Mouse (Mus musculus) hindbrain, embryonic 16.5 days (tissue): ENCODE measurements around the gene Mid2. TPM values are rescaled to one million over a fixed set of nuclear protein-coding genes. Genes with fewer than 3 reads are reported as not detected.

Source experiments
- ATAC-seq: fragments of 200-750 bp; cut with Nextera tagmentation; 2 replicates; pipeline ENCODE4 v1.8.0; 2017; ENCODE audit warnings: moderate TSS enrichment, moderate library complexity
- H3K27ac ChIP-seq: fragments of 300-500 bp; sonication (generic); 2 replicates; pipeline ENCODE4 v1.5.1; 2014; ENCODE audit warnings: low read depth, mild to moderate bottlenecking, control low read depth, low read length, moderate library complexity
- H3K27me3 ChIP-seq: fragments of 300-500 bp; sonication (generic); replicated peaks from 2 replicates; pipeline ENCODE4 v1.6.1; 2014; ENCODE audit warnings: low read length; ENCODE audit not compliant: control insufficient read depth, insufficient read depth
- H3K36me3 ChIP-seq: fragments of 300-500 bp; sonication (generic); 2 replicates; pipeline ENCODE4 v1.6.1; 2014; ENCODE audit warnings: mild to moderate bottlenecking, low read length, moderate library complexity, mixed read lengths; ENCODE audit not compliant: control insufficient read depth, insufficient read depth
- H3K4me1 ChIP-seq: fragments of 300-500 bp; sonication (generic); 2 replicates; pipeline ENCODE4 v1.6.1; 2014; ENCODE audit warnings: low read depth, low read length; ENCODE audit not compliant: control insufficient read depth, insufficient read depth
- H3K4me2 ChIP-seq: fragments of 300-500 bp; sonication (generic); 2 replicates; pipeline ENCODE4 v1.6.1; 2014; ENCODE audit warnings: mild to moderate bottlenecking, low read length, control low read depth, moderate library complexity
- H3K4me3 ChIP-seq: fragments of 300-500 bp; sonication (generic); 2 replicates; pipeline ENCODE4 v1.5.1; 2014; ENCODE audit warnings: mild to moderate bottlenecking, low read length, control low read depth, moderate library complexity
- H3K9ac ChIP-seq: fragments of 300-500 bp; sonication (generic); 2 replicates; pipeline ENCODE4 v1.6.1; 2014; ENCODE audit warnings: low read depth, mild to moderate bottlenecking, control low read depth, low read length, moderate library complexity
- H3K9me3 ChIP-seq: fragments of 300-500 bp; sonication (generic); 2 replicates; pipeline ENCODE4 v1.6.1; 2014; ENCODE audit warnings: mild to moderate bottlenecking, low read length, moderate library complexity; ENCODE audit not compliant: control insufficient read depth
- WGBS: fragments of 180-500 bp; shearing (Covaris S2); extraction: QIAGEN DNeasy Blood & Tissue Kit; methylation state at CpG from one replicate; pipeline ENCODE4 v1.1.7; 2014; 5-methylcytosine and 5-hydroxymethylcytosine counted together
- polyA plus RNA-seq: library from polyadenylated mRNA; unstranded; fragments of >200 nt; fragmentation: Nextera tagmentation; extraction: Ambion mirVana; gene quantifications from 2 replicates; pipeline ENCODE4 v1.2.1, GENCODE M21; 2015

Mid2 gene
- polyA plus RNA-seq: 5.9 and 7.8 TPM in 2 replicates

- H3K4me3 ChIP-seq: peak within 1 kb of the TSS; percentile 59
- H3K9me3 ChIP-seq: no peaks in the 10 kb centered on the region
- peak within 1 kb of the TSS; percentile 78 for H3K27ac ChIP-seq
- H3K36me3 ChIP-seq: no peaks in the 10 kb centered on the region
- peak; percentile 80 for ATAC-seq
- WGBS: 21% methylated on average over 30 of the region's 68 CpGs
- no peaks in the 10 kb centered on the region for H3K4me1 ChIP-seq
- peak within 1 kb of the TSS; percentile 59 for H3K4me2 ChIP-seq
- H3K27me3 ChIP-seq: peaks cover 5% of the 10 kb centered on the region; the same call in 1 of the 2 replicates
- peak within 1 kb of the TSS; percentile 76 for H3K9ac ChIP-seq
Observed at GRCm38 (mm10) chrX:140664479-140665241, at the start of gene Mid2. Gene Mid2 (plus strand): TSS chrX:140664599.

GRCm38 (mm10) chrX:140624875-140625594 is 39.4 kb upstream of the Mid2 start:
- H3K27ac ChIP-seq: no peak overlapping the region
- H3K9ac ChIP-seq: no peak overlapping the region
- H3K4me1 ChIP-seq: no peaks in the 10 kb centered on the region
- 68% methylated on average over 12 of the region's 12 CpGs for WGBS
- no peak overlapping the region for H3K4me2 ChIP-seq
- ATAC-seq: no peak
- peaks cover 3% of the 10 kb centered on the region; the same call in 1 of the 2 replicates for H3K27me3 ChIP-seq
- H3K4me3 ChIP-seq: no peak overlapping the region
- H3K9me3 ChIP-seq: no peaks in the 10 kb centered on the region
- no peaks in the 10 kb centered on the region for H3K36me3 ChIP-seq

- Histone ChIP-seq H3K27me3 (no peaks in the 10 kb centered on the region; the same call in 1 of the 2 replicates), H3K36me3 (no peaks in the 10 kb centered on the region), H3K4me1 (no peaks in the 10 kb centered on the region), H3K9me3 (no peaks in the 10 kb centered on the region), H3K4me2 (no peak overlapping the region), H3K27ac (no peak overlapping the region), H3K9ac (no peak overlapping the region), H3K4me3 (no peak overlapping the region)
- ATAC-seq: no peak
- 84% methylated on average over 5 of the region's 5 CpGs for WGBS
Observed at GRCm38 (mm10) chrX:140638028-140638427, 26.4 kb upstream of the Mid2 start.

- H3K27me3 ChIP-seq: no peaks in the 10 kb centered on the region; the same call in 1 of the 2 replicates
- H3K4me2 ChIP-seq: no peak overlapping the region
- H3K9ac ChIP-seq: no peak overlapping the region
- no peaks in the 10 kb centered on the region for H3K4me1 ChIP-seq
- ATAC-seq: no peak
- no peaks in the 10 kb centered on the region for H3K36me3 ChIP-seq
- no peak overlapping the region for H3K27ac ChIP-seq
- H3K9me3 ChIP-seq: no peaks in the 10 kb centered on the region
- WGBS: 66% methylated on average over 2 of the region's 2 CpGs
- no peak overlapping the region for H3K4me3 ChIP-seq
Observed at GRCm38 (mm10) chrX:140639592-140639991, 24.8 kb upstream of the Mid2 start.

- H3K27me3 ChIP-seq: peaks cover 4% of the 10 kb centered on the region; the same call in 1 of the 2 replicates
- H3K9ac ChIP-seq: no peak overlapping the region
- no peaks in the 10 kb centered on the region for H3K4me1 ChIP-seq
- H3K4me2 ChIP-seq: no peak overlapping the region
- WGBS: 20% methylated on average over 1 of the region's 1 CpGs
- no peaks in the 10 kb centered on the region for H3K36me3 ChIP-seq
- no peak for ATAC-seq
- H3K27ac ChIP-seq: no peak overlapping the region
- no peaks in the 10 kb centered on the region for H3K9me3 ChIP-seq
- H3K4me3 ChIP-seq: no peak overlapping the region
Observed at GRCm38 (mm10) chrX:140660731-140661130, 3.7 kb upstream of the Mid2 start.

- ATAC-seq: no peak
- Histone ChIP-seq H3K27me3 (peaks cover 6% of the 10 kb centered on the region; the same call in 1 of the 2 replicates), H3K4me3 (no peak overlapping the region), H3K9me3 (no peaks in the 10 kb centered on the region), H3K9ac (no peak overlapping the region), H3K36me3 (no peaks in the 10 kb centered on the region), H3K4me1 (no peaks in the 10 kb centered on the region), H3K27ac (no peak overlapping the region), H3K4me2 (no peak overlapping the region)
- 82% methylated on average over 2 of the region's 2 CpGs for WGBS
Observed at GRCm38 (mm10) chrX:140663516-140663915, 883 bp upstream of the Mid2 start.

GRCm38 (mm10) chrX:140665242-140665810 is 927 bp downstream of the Mid2 start:
- H3K27ac ChIP-seq: peak overlapping the region; percentile 78
- H3K4me3 ChIP-seq: peak overlapping the region; percentile 59
- peak overlapping the region; percentile 76 for H3K9ac ChIP-seq
- H3K27me3 ChIP-seq: peaks cover 5% of the 10 kb centered on the region; the same call in 1 of the 2 replicates
- peak; percentile 72 for ATAC-seq
- no peaks in the 10 kb centered on the region for H3K4me1 ChIP-seq
- WGBS: 9% methylated on average over 24 of the region's 47 CpGs
- no peaks in the 10 kb centered on the region for H3K9me3 ChIP-seq
- H3K36me3 ChIP-seq: no peaks in the 10 kb centered on the region
- H3K4me2 ChIP-seq: peak overlapping the region; percentile 59

- H3K9ac ChIP-seq: no peak overlapping the region
- no peak overlapping the region for H3K27ac ChIP-seq
- H3K27me3 ChIP-seq: no peaks in the 10 kb centered on the region; the same call in 1 of the 2 replicates
- no peaks in the 10 kb centered on the region for H3K9me3 ChIP-seq
- H3K4me3 ChIP-seq: no peak overlapping the region
- no peaks in the 10 kb centered on the region for H3K36me3 ChIP-seq
- WGBS: 76% methylated on average over 5 of the region's 5 CpGs
- H3K4me1 ChIP-seq: no peaks in the 10 kb centered on the region
- ATAC-seq: no peak
- H3K4me2 ChIP-seq: no peak overlapping the region
Observed at GRCm38 (mm10) chrX:140675444-140675843, 11.0 kb downstream of the Mid2 start.

GRCm38 (mm10) chrX:140688335-140688734 is 23.9 kb downstream of the Mid2 start:
- WGBS: 73% methylated on average over 2 of the region's 2 CpGs
- Histone ChIP-seq H3K4me1 (no peaks in the 10 kb centered on the region), H3K9ac (no peak overlapping the region), H3K27me3 (peaks cover 3% of the 10 kb centered on the region), H3K4me3 (no peak overlapping the region), H3K27ac (no peak overlapping the region), H3K4me2 (no peak overlapping the region), H3K36me3 (no peaks in the 10 kb centered on the region), H3K9me3 (no peaks in the 10 kb centered on the region)
- ATAC-seq: no peak
